Mouse (Mus musculus) spleen, embryonic (tissue): ENCODE measurements around the gene Cntnap5b.

Experiments
- CTCF ChIA-PET: fragments of 350-600 bp; sonication (Branson Sonifier 250); formaldehyde crosslinking; loops from one replicate; lab custom pipeline; 2022; lab: Charles Lee

The Cntnap5b gene

GRCm38 (mm10) chr1:100171566-100171965, 399.0 kb downstream of the Cntnap5b start:
- CTCF ChIA-PET, result no interaction called here

- CTCF ChIA-PET, result no interaction called here
These were observed 407.5 kb downstream of the Cntnap5b start for GRCm38 (mm10) chr1:100180050-100180449.

- CTCF ChIA-PET, result no interaction called here
These were observed 459.5 kb downstream of the Cntnap5b start for GRCm38 (mm10) chr1:100231980-100232608.

- CTCF ChIA-PET, result no interaction called here
These were observed 479.4 kb downstream of the Cntnap5b start for GRCm38 (mm10) chr1:100251964-100252363.

- CTCF ChIA-PET, result no interaction called here
These were observed 538.1 kb downstream of the Cntnap5b start for GRCm38 (mm10) chr1:100310687-100311086.

- CTCF ChIA-PET, result no interaction called here
These were observed 558.5 kb downstream of the Cntnap5b start for GRCm38 (mm10) chr1:100331066-100331465.

- CTCF ChIA-PET, result no interaction called here
These were observed 597.0 kb downstream of the Cntnap5b start for GRCm38 (mm10) chr1:100369415-100370113.

- CTCF ChIA-PET, result no interaction called here
These were observed 613.7 kb downstream of the Cntnap5b start for GRCm38 (mm10) chr1:100386252-100386651.

GRCm38 (mm10) chr1:100394034-100394433, 621.5 kb downstream of the Cntnap5b start:
- CTCF ChIA-PET, result no interaction called here

- CTCF ChIA-PET, result no interaction called here
These were observed 644.2 kb downstream of the Cntnap5b start for GRCm38 (mm10) chr1:100416658-100417224.

- CTCF ChIA-PET, result no interaction called here
These were observed 657.6 kb downstream of the Cntnap5b start for GRCm38 (mm10) chr1:100430038-100430774.

GRCm38 (mm10) chr1:100463877-100464276, 691.3 kb downstream of the Cntnap5b start:
- CTCF ChIA-PET, result no interaction called here

- CTCF ChIA-PET, result no interaction called here
These were observed 692.7 kb downstream of the Cntnap5b start for GRCm38 (mm10) chr1:100465226-100465625.

- CTCF ChIA-PET, result no interaction called here
These were observed 695.0 kb downstream of the Cntnap5b start for GRCm38 (mm10) chr1:100467595-100467994.

- CTCF ChIA-PET, result no interaction called here
These were observed 737.3 kb downstream of the Cntnap5b start for GRCm38 (mm10) chr1:100509866-100510265.
